Mouse (Mus musculus): ENCODE data around the gene Setd3.

DNA sequence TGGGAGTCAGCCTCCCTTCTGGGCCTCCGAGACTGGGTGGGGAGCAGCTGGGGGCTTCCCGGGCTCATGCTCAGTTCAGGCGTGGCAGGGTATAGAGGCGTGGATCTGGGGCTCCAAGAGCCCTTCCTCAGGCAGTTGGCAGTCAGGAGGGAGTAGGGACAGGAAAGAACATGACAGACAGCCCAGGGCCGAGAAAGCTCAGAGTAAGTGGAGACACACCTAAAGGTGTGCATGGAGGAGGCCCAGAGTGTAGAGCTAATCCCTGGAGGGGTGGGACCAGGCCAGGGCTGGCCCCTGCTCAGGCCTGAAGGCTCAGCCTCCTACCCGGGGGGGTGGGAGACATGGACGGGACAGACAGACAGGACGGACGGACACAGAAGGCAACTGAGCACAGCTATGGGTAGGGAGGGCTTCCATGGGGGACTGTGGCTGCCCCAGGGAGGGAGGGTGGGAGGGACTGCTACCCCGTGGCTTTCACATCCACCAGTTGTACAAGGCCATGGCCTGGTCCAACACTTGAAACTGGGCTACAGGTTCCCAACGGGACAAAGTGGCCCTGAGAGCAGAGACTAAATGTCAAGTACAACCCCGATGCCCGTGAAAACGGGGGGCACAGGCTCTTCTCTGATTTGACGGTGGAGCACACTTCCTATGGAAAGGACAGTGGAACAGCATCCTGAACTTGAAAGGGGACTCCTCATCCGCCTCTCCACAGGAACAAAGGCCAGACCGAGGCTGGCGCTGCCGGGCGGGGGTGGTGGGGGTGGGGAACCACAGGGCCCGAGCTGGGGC lies 40.9 kb upstream of the Setd3 start:
- TF ChIP-seq CTCF (IDR thresholded peaks at IDR 0.05; ENCODE audit: control insufficient read depth, insufficient read depth, low read length) (no peak), POLR2A (IDR thresholded peaks at IDR 0.05; ENCODE audit: borderline replicate concordance, control insufficient read depth, low read depth, low read length) (no peak)

Measured in bone marrow, adult 2 months (tissue).